Mouse (Mus musculus) gastrocnemius, adult 2 months (tissue): ENCODE measurements around the gene Lrrc4b. TPM values are rescaled to one million over a fixed set of nuclear protein-coding genes. Genes with fewer than 3 reads are reported as not detected.

Source experiments
- DNase-seq: peaks from one replicate; pipeline ENCODE4 v3.0.0; 2022
- H3K27ac ChIP-seq: fragments of 200-600 bp; 2 replicates; pipeline ENCODE4 v1.8.1; 2022; ENCODE audit warnings: mild to moderate bottlenecking
- H3K4me3 ChIP-seq: fragments of 200-600 bp; 2 replicates; pipeline ENCODE4 v1.8.1; 2022; ENCODE audit warnings: mild to moderate bottlenecking, moderate library complexity
- CTCF ChIP-seq: fragments of 200-600 bp; IDR thresholded peaks from 2 replicates; pipeline ENCODE4 v1.8.1; 2022; ENCODE audit warnings: antibody characterized with exemption, mild to moderate bottlenecking, moderate library complexity
- intact Hi-C: fragments of 180-260 bp; cut with DNase I; formaldehyde crosslinking; loops from one replicate; pipeline ENCODE4 v1.15.1; 2025
- total RNA-seq, 2 experiments: library from RNA; stranded (reverse); gene quantifications; 2 replicates each; pipeline ENCODE4 v1.2.3; 2021

Lrrc4b gene
- total RNA-seq, 2 experiments from 2014 or later = not detected

GRCm38 (mm10) chr7:44486927-44487575 lies 58.2 kb downstream of the Lrrc4b start:
- no peak overlapping the region for H3K27ac ChIP-seq
- peak; percentile 17 for DNase-seq
- intact Hi-C loops = loop anchor here (5.0 kb wide), 1 partner anchor 225 kb away; the partner anchor contains the start of gene Gm15517

GRCm38 (mm10) chr7:44487936-44488335 lies 59.1 kb downstream of the Lrrc4b start:
- intact Hi-C loops = loop anchor here (5.0 kb wide), 1 partner anchor 226 kb away; the partner anchor contains the start of gene Gm15517
- Histone ChIP-seq H3K27ac (no peak overlapping the region), H3K4me3 (no peak overlapping the region)
- DNase-seq = no peak
- TF ChIP-seq CTCF = no peak

More at GRCm38 (mm10) chr7:44486927-44487575, 58.2 kb downstream of the Lrrc4b start:
- TF ChIP-seq CTCF = no peak
- H3K4me3 ChIP-seq = no peak overlapping the region

GRCm38 (mm10) chr7:44488545-44488944 lies 59.7 kb downstream of the Lrrc4b start:
- H3K27ac ChIP-seq = no peak overlapping the region
- DNase-seq = peak; percentile 17
- H3K4me3 ChIP-seq = no peak overlapping the region
- TF ChIP-seq CTCF = no peak
- intact Hi-C loops = loop anchor here (5.0 kb wide), 1 partner anchor 226 kb away; the partner anchor contains the start of gene Gm15517

- no peak overlapping the region for H3K27ac ChIP-seq
- TF ChIP-seq CTCF = no peak
- no peak for DNase-seq
- intact Hi-C loops = no loop called here
- no peak overlapping the region for H3K4me3 ChIP-seq
Observed at GRCm38 (mm10) chr7:44490281-44490680, 61.5 kb downstream of the Lrrc4b start.

- no peak for TF ChIP-seq CTCF
- no peak overlapping the region for H3K4me3 ChIP-seq
- no peak for DNase-seq
- intact Hi-C loops = no loop called here
- H3K27ac ChIP-seq = no peak overlapping the region
Observed at GRCm38 (mm10) chr7:44491391-44491790, 62.6 kb downstream of the Lrrc4b start.

- no peak for DNase-seq
- intact Hi-C loops = no loop called here
- TF ChIP-seq CTCF = no peak
Observed at GRCm38 (mm10) chr7:44492166-44492826, 63.5 kb downstream of the Lrrc4b start.

GRCm38 (mm10) chr7:44494681-44495080 lies 65.9 kb downstream of the Lrrc4b start:
- Histone ChIP-seq H3K4me3 (no peak overlapping the region), H3K27ac (no peak overlapping the region)
- intact Hi-C loops = no loop called here
- no peak for TF ChIP-seq CTCF
- no peak for DNase-seq

More at GRCm38 (mm10) chr7:44492166-44492826, 63.5 kb downstream of the Lrrc4b start:
- H3K27ac ChIP-seq = no peak overlapping the region
- no peak overlapping the region for H3K4me3 ChIP-seq

GRCm38 (mm10) chr7:44495086-44495485 lies 66.3 kb downstream of the Lrrc4b start:
- DNase-seq = no peak
- Histone ChIP-seq H3K4me3 (no peak overlapping the region), H3K27ac (no peak overlapping the region)
- no peak for TF ChIP-seq CTCF
- intact Hi-C loops = no loop called here

- peak; percentile 98 for DNase-seq
- intact Hi-C loops = no loop called here
- peak within 1 kb of the TSS; percentile 85 for H3K4me3 ChIP-seq
Observed at GRCm38 (mm10) chr7:44495992-44496770, 67.4 kb downstream of the Lrrc4b start, which contains the start of the genes Emc10 and Fam71e1. TSS of gene Emc10 (minus strand) at chr7:44496529. TSS of gene Fam71e1 (plus strand) at chr7:44496581.

GRCm38 (mm10) chr7:44496771-44497109 lies 67.9 kb downstream of the Lrrc4b start:
- no peak for DNase-seq
- TF ChIP-seq CTCF = no peak
- H3K4me3 ChIP-seq = peak overlapping the region; percentile 85
- peak overlapping the region; percentile 99 for H3K27ac ChIP-seq
- intact Hi-C loops = no loop called here

More at GRCm38 (mm10) chr7:44495992-44496770, 67.4 kb downstream of the Lrrc4b start, which contains the start of the genes Emc10 and Fam71e1:
- TF ChIP-seq CTCF = peak; percentile 29; the same call in 1 of the 2 replicates
- H3K27ac ChIP-seq = peak within 1 kb of the TSS; percentile 99

GRCm38 (mm10) chr7:44497361-44498055 lies 68.7 kb downstream of the Lrrc4b start:
- no peak overlapping the region; the same call in 1 of the 2 replicates for H3K4me3 ChIP-seq
- DNase-seq = peak; percentile 51
- intact Hi-C loops = no loop called here
- TF ChIP-seq CTCF = no peak
- H3K27ac ChIP-seq = no peak overlapping the region

GRCm38 (mm10) chr7:44498922-44499321 lies 70.1 kb downstream of the Lrrc4b start:
- TF ChIP-seq CTCF = no peak
- no peak overlapping the region for H3K27ac ChIP-seq
- DNase-seq = no peak
- intact Hi-C loops = no loop called here
- H3K4me3 ChIP-seq = no peak overlapping the region
